Mouse (Mus musculus): ENCODE measurements around the gene Tab2. TPM values are rescaled to one million over a fixed set of nuclear protein-coding genes. Genes with fewer than 3 reads are reported as not detected.
"Not testable (repeated sequence)": the region's sequence is repeated elsewhere in the genome, so short reads cannot be mapped to it uniquely, and the experiment has no call there.

The Tab2 gene
- total RNA-seq, 2 experiments from 2014 or later: 75.5 to 76.6 TPM

- no peak for DNase-seq
These were observed 67.7 kb downstream of the Tab2 start for GRCm38 (mm10) chr10:7888256-7888868.

- DNase-seq: peak; percentile 83
These were observed 72.5 kb downstream of the Tab2 start for GRCm38 (mm10) chr10:7883524-7883923.

- no peak for DNase-seq
These were observed 74.1 kb downstream of the Tab2 start for GRCm38 (mm10) chr10:7881971-7882370.

GRCm38 (mm10) chr10:7880283-7880682 lies 75.7 kb downstream of the Tab2 start:
- not testable (repeated sequence) for DNase-seq

GRCm38 (mm10) chr10:7874194-7874593 lies 81.8 kb downstream of the Tab2 start:
- no peak for DNase-seq

GRCm38 (mm10) chr10:7871381-7872020 lies 84.5 kb downstream of the Tab2 start:
- DNase-seq: no peak

GRCm38 (mm10) chr10:7870571-7871315 lies 85.3 kb downstream of the Tab2 start:
- peak; percentile 50 for DNase-seq

GRCm38 (mm10) chr10:7869746-7870145 lies 86.3 kb downstream of the Tab2 start:
- no peak for DNase-seq

- no peak for DNase-seq
These were observed 88.4 kb downstream of the Tab2 start for GRCm38 (mm10) chr10:7867666-7868030.

- peak; percentile 60 for DNase-seq
These were observed 89.0 kb downstream of the Tab2 start for GRCm38 (mm10) chr10:7866762-7867665.

GRCm38 (mm10) chr10:7864806-7865205 lies 91.2 kb downstream of the Tab2 start:
- DNase-seq: no peak

- no peak for DNase-seq
These were observed 91.8 kb downstream of the Tab2 start for GRCm38 (mm10) chr10:7864184-7864583.

GRCm38 (mm10) chr10:7863411-7863810 lies 92.6 kb downstream of the Tab2 start:
- DNase-seq: no peak

GRCm38 (mm10) chr10:7861937-7862657 lies 93.9 kb downstream of the Tab2 start:
- no peak for DNase-seq

- no peak for DNase-seq
These were observed 94.6 kb downstream of the Tab2 start for GRCm38 (mm10) chr10:7861259-7861936.

- no peak for DNase-seq
These were observed 95.5 kb downstream of the Tab2 start for GRCm38 (mm10) chr10:7860494-7860893.

Other genes with a start within 250 kb of the Tab2 start
- 10 to 100 TPM; 16.3 to 17.1 TPM for gene Katna1, start 230.2 kb downstream of the Tab2 start, total RNA-seq (2021)
- 10 to 100 TPM; 56.9 to 65.3 TPM for gene Ginm1, start 163.4 kb downstream of the Tab2 start, total RNA-seq (2021)
- gene Ppil4, start 163.3 kb downstream of the Tab2 start, total RNA-seq (2021): 10 to 100 TPM; 19.0 to 20.8 TPM
- gene Zc3h12d, start 123.8 kb downstream of the Tab2 start, total RNA-seq (2021): under 1 TPM; 0.20 to 0.26 TPM